Mouse (Mus musculus) heart, postnatal 4 days (tissue): ENCODE measurements at regions not wholly inside any gene's neighbourhood (a gene's known extent, or its start where the extent isn't known, plus 50 kb on each side); places are given as distances from the start of the nearest gene placed in this dataset.

Experiments used
- DNase-seq: peaks from one replicate; pipeline ENCODE4 v3.0.0; 2021

DNA sequence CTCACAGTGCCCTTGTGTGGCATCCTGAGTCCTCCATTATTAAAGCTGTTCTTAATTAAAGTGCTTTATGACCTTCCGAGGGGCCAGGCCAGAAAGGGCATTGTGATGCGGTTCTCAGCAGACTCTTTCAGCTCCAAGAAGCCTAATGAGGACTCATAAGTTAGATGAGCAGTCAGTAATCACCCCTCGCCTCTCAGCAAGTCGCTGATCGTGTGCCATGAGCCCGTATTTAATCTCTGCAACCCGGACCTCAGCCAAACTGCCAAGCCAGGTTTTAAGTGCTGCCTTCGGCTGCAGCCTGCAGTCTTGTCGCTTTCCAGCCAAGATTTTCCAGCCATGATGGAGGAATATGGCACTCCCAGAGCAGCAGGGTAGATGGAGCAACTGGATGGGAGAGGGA is 56.1 kb upstream of the Rbfox1 start:
- no peak for DNase-seq

DNA sequence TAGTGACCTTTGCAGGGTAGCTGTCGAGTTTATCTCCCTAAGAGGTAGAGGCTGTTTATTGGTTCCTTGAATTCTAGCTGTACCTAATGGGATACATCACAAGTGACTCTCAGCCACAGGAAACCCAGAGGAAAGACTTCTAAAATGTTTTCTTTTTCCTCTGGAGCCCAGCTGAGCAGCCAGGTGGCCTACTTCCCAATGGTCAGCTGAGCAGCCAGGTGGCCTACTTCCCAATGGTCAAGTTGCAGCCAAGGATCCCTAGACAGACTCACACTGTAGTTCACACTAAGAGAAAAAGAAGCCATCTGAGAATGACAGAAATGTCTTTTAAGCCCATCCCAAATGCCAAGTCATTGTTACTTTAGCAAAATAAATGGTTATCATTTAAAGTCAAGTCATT is 61.8 kb upstream of the Rbfox1 start:
- no peak for DNase-seq

DNA sequence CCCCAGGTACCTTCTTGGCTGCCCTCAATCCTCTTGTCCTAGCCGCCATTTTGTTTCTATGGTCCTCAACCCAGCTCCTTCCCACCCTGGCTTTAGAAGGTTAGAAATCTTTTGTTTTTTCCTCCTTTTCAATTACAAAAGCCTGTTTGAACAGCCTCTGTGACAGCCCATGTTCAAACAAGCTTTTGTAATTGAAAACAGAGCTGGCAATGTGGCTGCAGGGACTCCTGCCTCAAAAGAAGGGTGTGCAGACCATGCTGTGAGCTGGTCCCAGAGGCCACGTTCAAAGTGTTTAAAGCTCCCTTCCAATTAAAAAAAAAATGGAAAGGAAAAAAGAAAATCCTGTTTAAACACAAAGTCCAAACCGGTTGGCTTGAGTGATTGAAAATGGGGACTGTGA is 68.0 kb upstream of the Rbfox1 start:
- no peak for DNase-seq

DNA sequence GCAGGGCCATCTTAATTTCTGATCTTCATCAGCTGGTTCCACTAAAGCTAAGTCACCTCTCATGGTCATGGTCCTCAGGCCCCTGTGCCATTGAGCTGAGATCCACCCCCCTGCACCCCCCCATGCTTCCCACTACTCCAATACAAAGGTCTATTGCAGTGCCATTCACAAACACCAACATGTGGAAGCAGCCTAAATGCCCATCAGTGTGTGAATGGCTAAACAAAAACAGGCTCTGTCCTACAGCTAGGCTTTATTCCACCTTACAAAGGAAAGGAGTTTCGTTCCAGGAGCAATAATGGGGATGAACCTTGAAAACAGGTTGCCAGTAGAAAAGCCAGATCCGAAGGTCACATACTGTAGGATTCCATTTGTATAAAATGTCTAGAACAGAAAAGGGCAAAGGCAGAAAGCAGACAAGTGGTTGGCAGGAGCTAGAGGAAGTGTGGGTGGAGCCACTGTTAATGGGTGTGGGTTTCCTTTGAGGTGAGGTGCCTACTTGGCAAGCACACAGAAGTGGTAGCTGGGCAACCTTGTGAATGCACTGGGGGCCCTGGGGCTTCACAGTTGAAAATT is 72.8 kb upstream of the Rbfox1 start:
- no peak for DNase-seq

DNA sequence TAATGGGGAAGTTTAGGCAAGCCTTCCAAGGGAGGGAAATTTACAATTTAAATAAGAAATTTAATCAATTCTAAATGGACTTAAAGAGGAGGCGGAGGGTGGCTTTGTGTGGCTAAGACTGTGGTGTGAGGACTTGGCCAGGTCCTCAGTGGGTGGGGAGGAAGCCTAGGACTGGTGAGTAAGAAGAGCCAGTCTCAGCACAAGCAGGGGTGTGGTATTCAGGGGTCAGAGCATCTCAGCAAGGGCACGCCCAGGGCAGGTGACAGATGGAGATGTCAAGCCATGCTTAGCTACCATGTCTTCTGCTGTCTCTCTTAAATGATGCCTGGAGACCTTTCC is 73.5 kb upstream of the Rbfox1 start:
- no peak for DNase-seq

DNA sequence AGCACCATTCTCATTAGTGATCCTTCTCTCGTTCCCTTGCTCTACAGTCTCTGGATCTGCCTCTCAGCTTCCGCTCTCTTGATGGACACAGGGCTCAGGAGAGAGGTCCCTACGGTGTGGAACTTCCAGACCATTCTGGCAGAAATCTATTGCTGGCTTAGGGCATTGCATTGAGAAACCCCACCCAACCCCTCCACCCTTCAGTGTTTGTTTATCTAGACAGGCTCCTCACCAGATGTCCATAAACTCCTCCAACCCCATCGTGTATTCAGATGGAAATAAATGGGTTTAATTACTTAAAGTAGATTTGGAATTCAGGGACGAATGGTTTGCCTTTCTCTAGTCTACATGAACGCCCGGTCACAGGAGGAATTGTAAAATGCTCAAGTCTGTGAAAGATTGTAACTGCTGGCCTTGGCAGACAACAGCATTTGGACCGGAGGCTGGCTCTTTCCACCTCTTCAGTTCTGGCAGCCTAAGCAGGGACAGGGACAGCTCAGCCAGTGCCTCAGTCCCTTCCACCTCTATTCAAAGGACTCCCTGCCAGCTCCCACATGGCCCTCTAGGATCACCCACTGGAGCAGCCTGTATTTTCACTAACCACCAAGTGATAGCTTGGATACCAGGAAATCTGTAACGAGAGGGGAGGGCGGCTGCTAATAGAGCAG is 74.0 kb upstream of the Rbfox1 start:
- no peak for DNase-seq

DNA sequence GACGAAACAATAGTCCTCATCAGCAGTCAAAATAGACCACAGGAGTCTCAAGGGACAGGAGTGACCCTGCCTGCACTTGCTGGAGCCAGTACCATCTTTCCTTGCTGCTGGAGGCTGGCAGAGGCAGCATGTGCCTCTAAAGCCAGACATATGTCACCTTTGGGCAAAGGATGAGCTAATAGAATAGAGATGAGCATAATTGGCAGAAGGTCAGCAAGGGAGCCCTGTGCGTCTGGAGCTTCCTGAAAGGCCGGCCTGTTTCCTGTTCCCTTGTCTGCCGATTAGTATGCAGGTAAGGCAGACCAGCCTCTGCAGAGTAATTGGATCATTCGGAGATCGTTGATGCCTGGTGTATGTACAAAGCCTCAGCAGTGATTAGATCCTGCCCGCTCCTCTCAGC is 87.0 kb upstream of the Rbfox1 start:
- DNase-seq = no peak

DNA sequence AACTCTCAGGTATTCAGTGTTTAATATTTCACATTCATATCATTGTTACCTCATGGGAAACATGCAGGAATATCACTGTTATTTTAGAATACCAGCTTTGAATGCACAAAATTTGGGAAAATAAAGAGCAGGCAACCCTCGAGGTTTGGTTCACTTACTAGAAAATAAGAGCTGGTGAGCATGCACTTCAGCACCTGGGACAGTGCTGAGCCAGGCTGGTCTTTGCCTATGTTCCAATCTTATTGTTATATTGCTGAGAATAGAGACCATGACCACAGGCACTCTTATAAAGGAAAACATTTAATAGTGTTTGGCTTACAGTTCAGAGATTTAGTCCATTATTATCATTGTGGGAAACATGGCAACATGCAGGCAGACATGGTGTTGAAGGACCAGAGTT is 92.9 kb upstream of the Rbfox1 start:
- no peak for DNase-seq

DNA sequence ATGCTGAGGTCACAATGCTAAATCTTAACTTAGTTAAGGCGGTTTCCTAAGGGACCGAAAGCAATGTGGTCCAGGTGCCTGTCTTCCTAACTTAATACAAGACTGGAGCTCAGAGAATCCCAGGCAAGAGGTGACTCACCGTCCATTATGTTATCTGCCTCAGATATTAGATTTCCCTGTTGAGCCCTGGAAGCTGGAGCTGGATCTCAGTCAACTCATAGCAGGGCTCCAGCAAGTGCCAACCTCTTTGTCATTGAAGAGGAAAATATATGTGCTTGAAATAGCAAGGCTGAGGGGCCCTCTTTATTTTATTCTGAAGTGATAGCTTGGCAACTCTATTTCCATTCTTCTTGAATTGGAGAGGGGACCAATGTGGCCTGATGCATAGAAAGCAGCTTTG is 95.0 kb upstream of the Rbfox1 start:
- no peak for DNase-seq

DNA sequence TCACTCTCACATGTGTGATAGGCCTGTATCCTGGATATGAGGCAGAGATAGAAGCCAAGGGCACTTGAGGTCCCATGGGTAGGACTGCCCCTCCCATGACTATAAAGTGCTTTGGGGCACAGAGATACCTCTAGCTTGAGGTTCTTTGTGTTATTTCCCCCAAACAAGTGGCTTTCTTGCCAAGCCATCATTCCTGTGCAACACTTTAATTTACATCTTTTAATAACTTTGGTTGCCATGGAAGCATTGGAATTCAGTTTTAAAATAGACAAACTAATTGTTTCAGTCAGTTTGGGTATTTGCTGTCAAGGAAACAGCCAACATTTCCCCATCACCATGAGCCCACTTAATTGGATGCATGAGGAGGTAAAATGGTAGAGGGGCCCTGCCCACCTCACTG is 97.9 kb upstream of the Rbfox1 start:
- no peak for DNase-seq

DNA sequence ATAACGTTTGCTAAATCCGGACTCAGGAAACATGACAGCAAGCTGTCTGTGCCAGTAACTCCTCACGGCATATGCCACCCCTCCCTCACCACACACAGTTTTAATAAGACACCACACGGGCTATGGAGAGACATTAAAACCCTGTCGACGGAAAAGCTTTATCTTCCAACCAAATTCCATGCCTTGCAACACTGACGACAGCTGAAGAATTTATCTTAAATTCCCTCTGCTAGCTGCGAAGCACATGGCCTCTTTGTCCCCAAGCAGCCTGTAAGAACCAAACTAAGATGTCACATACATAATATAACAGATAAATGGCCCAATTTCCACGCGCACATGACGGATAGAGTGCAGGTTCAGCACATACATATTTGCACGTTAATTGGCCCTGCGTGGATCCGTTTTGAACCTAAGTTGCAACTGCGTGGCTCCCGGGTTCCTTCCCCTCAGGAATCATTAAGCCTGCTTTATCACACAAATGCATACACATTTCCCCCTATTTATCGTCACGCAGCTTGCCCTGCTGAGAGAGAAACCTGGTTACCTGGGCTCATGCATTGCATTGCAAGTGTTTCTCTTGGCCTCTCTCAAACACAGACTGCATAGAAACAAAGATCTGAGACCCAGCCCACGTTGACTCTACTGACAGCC is 118.3 kb upstream of the Rbfox1 start:
- DNase-seq = no peak

DNA sequence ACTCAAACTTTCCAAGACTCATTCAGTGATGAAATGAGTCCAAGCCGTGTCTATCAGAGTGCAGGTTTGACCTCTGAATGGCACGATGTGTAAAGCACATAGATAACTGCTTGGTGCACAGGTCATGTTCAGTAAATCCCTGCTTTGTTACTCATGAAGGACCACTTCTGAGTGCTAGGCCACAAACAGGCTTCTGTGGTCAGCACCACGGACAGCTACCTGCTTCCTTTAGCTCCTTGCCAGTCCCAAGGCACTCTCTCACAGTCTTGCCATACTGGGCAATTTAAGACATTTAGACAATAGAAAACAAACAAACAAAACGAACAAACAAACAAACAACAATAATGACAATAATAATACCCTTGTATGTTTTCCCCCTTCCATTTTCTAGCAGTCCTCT is 120.0 kb upstream of the Rbfox1 start:
- peak; percentile 69 for DNase-seq

DNA sequence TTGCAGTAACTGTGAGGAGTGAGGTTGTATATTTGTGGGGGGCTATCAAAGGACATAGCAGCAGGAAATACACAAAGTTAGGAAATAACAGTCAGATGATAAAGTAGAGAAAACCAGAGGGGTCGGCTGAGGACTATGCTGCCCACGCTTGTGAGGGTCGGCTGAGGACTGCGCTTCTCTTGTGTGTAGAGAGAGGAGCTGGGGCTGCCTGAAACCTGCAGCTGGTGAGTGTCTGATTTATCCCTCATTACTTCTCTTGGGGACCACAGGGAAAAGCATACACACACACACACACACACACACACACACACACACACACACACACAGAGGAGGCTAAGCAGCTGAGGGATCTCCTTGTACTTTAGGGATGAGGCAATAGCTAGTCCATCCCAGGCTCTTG is 124.3 kb upstream of the Rbfox1 start:
- no peak for DNase-seq

DNA sequence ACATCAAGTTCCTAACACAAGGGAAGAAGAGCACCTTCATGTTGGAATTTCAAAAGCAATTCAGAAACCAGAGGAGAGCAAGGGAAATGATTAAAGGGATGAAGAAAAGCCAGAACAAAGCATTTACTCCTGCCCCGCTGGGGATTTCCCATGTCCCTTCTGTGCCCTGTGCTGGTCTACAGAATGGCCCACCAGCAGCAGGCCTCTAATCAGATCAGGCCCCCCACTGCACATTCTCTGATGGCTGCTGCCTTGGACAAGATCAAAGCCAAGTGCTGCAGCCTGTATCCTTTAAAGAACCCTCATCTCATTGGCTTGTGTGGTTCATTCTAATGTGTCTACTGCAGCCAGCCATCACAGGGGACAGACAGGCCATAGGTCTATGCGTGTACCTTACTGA is 126.1 kb upstream of the Rbfox1 start:
- DNase-seq = no peak

DNA sequence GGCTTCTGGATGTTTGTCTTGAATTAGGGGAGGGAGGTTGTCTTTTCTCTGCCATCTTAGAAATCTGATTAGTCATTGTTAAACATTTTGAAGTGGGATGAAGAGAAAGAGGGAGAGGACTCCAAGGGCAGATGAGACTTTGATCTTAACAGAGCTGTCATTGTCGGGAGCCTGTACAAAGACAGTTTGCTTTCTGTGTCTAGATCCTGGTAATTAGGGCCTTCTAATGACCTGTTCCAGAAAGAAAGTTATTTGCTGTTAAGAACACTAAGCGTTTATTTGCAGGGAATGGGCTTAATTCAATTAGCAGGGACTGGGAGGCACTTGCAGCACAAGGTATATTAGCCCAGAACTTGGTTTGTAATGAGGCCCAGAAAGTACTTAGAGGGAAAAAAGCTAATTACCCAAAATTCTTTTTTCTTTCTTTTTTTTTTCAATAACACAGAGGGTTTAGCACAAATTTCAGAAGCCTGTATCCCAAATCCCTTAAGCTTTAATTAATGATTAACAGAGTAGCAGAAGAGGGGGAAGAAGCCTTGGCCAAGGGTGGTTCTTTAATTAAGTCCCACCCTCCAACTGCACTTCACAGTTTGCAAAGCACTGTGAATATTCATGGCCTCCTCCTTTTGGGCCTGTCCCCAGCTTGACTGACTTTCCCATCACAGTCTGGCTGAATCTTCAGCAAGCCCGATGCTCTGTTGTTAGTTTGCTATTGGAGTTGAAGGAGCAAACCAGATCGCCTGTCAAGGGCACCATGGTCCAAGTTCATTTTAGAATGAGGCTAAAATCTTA is 142.2 kb upstream of the Rbfox1 start:
- no peak for DNase-seq

DNA sequence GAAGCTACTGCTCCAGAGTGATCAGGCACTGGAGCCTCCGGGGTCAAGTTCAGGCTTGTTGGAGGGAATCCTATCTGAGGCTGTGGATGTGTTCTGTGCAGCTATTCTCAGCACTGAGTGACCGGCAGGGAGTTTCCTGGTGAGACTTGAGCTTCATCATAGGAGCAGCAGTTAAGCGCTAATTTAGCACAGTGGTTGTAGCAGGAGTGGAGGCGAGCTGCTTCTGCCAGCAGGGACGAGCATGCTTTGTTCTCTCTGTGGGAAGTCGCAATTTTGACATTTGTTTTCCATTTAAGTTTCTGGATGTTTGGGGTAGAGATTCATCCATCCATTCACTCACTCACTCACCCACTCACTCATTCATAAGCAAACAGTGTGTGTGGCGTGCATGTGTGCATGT is 144.4 kb upstream of the Rbfox1 start:
- no peak for DNase-seq

DNA sequence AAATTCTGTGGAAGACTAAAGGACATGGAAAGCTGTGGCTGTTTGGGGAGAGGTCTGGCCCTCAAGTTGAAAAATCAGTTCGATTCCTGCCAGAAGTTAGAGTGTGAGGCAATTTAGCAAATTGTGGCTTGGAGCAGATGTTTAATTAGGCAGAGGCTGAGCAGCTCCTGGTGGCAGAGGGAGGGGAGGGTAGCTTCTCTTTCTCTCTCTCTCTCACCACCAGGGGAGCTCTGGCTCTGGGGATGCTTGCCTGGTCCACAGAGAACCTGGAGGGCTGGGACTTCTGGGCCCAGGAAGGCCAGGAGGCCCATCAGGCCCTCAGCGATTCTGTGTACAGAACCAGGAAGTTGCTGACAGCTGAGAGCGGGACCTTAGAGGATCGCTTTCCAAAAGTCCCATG is 151.5 kb upstream of the Rbfox1 start:
- no peak for DNase-seq

DNA sequence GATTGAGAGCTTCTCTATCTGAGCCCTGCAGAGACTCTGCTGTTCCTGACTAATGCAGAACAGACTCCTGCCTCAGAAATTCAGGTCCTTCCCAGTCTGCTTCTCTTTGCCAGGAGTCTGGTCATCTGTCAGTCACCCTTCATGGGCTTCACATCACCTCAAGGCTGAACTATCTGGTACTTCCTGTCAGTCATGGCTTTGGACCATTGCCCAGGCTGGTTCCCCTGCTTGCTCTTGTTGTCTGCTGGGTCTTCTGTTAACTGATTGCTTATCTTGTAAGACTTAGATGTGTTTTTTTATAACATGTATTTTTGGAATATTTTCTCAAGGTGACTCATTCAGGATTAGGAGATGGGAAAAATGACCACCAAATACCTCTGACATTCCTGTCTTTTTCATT is 162.6 kb upstream of the Rbfox1 start:
- DNase-seq = no peak

DNA sequence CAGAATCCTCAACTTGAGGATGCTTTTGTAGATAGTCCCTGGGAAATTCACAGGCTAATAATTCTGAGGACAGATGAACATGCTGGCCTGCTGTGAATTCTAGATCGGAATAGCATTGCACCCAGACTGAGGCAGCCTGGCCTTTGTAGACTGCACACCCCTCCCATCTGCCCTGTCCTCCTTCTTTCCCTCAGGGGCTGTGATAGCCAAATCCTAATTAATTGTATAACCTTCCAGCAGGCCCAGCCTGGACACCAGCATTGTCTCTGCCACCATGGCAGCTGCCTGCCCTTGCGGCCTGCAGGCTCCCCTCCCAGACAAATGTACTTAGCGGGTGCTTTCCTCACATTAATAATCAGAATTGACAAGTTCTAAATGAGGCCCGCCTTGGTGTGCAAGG is 171.7 kb upstream of the Rbfox1 start:
- no peak for DNase-seq

DNA sequence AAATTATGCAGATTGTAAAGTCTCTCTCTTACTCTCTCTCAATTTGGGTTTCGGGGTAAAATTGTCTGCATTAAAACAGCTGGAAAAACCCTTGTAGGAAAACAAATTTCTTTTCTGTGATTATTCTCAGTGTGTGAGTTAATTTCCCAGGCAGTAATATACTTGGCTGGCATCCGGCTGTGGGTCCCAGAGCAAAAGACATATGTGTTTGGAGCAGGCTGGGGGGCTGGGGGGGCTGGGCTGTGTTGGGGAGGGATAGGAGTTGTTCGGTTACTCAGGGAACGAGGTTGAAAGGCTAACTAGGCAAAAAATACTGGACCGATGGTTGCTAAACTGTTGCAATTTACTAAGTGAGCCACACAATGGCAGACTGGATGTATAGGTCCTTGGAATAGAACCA is 175.3 kb upstream of the Rbfox1 start:
- DNase-seq = no peak

DNA sequence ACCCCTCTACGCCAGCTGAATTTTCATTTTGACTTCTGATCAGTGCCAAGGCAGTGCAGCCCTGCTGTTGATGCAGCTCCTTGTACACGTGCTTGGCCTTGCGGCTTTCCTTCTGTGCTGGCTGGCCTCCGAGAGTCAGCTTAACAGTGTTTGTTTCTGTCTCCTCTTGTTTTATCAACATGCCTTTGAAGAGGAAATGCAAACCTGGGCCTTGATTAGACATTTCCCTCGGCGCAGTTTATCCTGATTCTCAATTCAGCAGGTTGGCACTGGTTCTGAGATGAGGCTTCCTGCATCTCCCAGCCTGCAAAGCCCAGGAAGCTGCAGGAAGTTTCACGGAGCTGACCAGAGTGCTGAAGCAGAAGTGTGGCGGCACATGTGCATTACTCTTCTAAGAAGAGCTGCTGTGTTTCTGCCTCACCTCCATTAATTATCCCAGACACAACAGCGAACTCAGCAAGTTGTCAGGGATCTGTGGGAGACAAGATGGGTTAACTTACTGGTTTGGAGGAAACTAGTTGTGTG is 184.4 kb upstream of the Rbfox1 start:
- DNase-seq = peak; percentile 61

DNA sequence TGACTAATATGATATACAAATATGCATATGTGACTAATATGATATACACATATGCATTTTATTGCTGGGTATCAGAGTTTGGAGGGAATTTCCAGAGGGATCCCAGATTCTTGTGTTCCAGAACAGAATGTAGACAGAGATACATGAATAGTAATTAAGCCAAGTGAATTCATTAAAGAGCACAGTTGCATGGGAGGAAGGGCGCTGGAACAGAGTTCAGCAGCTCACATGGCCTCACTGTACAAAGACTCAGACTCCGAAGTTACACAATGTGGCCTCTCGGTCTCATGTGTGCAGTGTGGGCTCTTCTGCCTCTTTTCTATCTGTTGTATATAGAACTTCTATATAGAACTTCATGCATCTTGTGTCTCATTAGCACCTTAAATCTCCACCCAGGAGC is 196.8 kb upstream of the Rbfox1 start:
- no peak for DNase-seq

DNA sequence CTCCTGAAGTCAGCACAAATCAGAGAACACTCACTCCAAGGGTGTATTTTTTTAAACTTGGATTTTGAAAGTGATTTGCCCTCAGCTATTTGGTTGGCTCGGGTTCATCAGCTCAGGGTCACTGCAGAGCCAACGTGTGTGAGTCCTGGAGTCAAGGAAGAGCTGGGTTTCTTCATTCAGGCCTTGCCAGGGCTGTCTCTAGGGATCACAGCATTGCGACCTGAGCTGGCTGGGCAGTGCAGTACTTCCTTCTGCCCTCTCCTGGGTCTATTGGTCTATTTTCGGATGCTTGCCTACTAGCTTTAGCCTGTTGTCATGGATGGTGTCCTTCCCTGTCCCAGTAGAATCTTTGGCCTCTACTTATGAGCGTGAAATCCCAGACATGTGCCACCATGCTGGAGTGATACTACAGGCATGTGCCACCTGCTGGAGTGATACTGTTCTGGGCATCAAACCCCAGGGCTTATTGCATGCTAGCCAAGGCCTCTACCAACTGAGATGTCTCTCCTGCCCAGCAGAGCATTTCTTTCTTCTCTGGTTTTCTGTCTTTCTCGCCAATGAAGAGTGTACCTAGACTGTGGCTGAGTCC is 211.7 kb upstream of the Rbfox1 start:
- DNase-seq = no peak
